Mouse (Mus musculus) gonadal fat pad, adult 2 months (tissue): Measurements from ENCODE around the gene Frat1. TPM values are rescaled to one million over a fixed set of nuclear protein-coding genes. Genes with fewer than 3 reads are reported as not detected.

Experiments used
- polyA plus RNA-seq: library from polyadenylated mRNA; depleted of rRNA; stranded (reverse); fragments of >200 nt; gene quantifications from 2 replicates; pipeline ENCODE4 v1.2.3, GENCODE M21; 2012; rRNA removed

Gene Frat1
- polyA plus RNA-seq, 1 experiment: 1.6 TPM

Other genes starting within 250 kb of the Frat1 start
- 1.4 and 1.8 TPM in 2 replicates for gene Gm340, start 247.6 kb upstream of the Frat1 start, polyA plus RNA-seq
- gene Slit1, start 86.3 kb upstream of the Frat1 start, polyA plus RNA-seq: 7.1 and 9.3 TPM in 2 replicates
- gene Arhgap19, start 27.9 kb upstream of the Frat1 start, polyA plus RNA-seq: 3.0 and 3.8 TPM in 2 replicates
- 1.4 and 1.5 TPM in 2 replicates for gene Frat2, start 18.2 kb downstream of the Frat1 start, polyA plus RNA-seq
- gene Rrp12, start 66.2 kb downstream of the Frat1 start, polyA plus RNA-seq: 6.0 and 6.9 TPM in 2 replicates
- gene Pgam1, start 82.0 kb downstream of the Frat1 start, polyA plus RNA-seq: 236 and 243 TPM in 2 replicates
- gene Exosc1, start 103.5 kb downstream of the Frat1 start, polyA plus RNA-seq: 14.6 and 15.7 TPM in 2 replicates
- gene Zdhhc16, start 103.5 kb downstream of the Frat1 start, polyA plus RNA-seq: 76.1 and 85.0 TPM in 2 replicates
- 51.4 and 73.4 TPM in 2 replicates for gene Mms19, start 151.2 kb downstream of the Frat1 start, polyA plus RNA-seq
- 30.5 and 40.2 TPM in 2 replicates for gene Ubtd1, start 151.8 kb downstream of the Frat1 start, polyA plus RNA-seq
- 0.16 TPM in 1 of 2 replicates, not detected in the other for gene Ankrd2, start 206.0 kb downstream of the Frat1 start, polyA plus RNA-seq
- gene Hoga1, start 215.6 kb downstream of the Frat1 start, polyA plus RNA-seq: 13.7 and 14.3 TPM in 2 replicates
- gene 4933411K16Rik, start 222.3 kb downstream of the Frat1 start, polyA plus RNA-seq: 14.3 and 20.8 TPM in 2 replicates